Mouse (Mus musculus) intestine, postnatal 0 days (tissue): ENCODE data around the gene Klhl30. TPM values are rescaled to one million over a fixed set of nuclear protein-coding genes. Genes with fewer than 3 reads are reported as not detected.
A peak's percentile ranks its signal among the peaks of the same experiment; 100 is the strongest.

ENCODE experiments used
- ATAC-seq: fragments of 200-750 bp; cut with Nextera tagmentation; 2 replicates; pipeline ENCODE4 v1.8.0; 2017; ENCODE audit warnings: mild to moderate bottlenecking, moderate TSS enrichment, moderate library complexity
- H3K27ac ChIP-seq: fragments of 300-500 bp; sonication (generic); 2 replicates; pipeline ENCODE4 v1.5.1; 2014; ENCODE audit warnings: mild to moderate bottlenecking, low read depth, low read length, moderate library complexity
- H3K27me3 ChIP-seq: fragments of 300-500 bp; sonication (generic); replicated peaks from 2 replicates; pipeline ENCODE4 v1.6.1; 2014; ENCODE audit warnings: low read length, mixed read lengths; ENCODE audit not compliant: control insufficient read depth, insufficient read depth
- H3K36me3 ChIP-seq: fragments of 300-500 bp; sonication (generic); 2 replicates; pipeline ENCODE4 v1.6.1; 2014; ENCODE audit warnings: mild to moderate bottlenecking, moderate library complexity; ENCODE audit not compliant: control insufficient read depth, insufficient read depth
- H3K4me1 ChIP-seq: fragments of 300-500 bp; sonication (generic); replicated peaks from 2 replicates; pipeline ENCODE4 v1.6.1; 2014; ENCODE audit warnings: antibody characterized with exemption, low read length, mixed read lengths; ENCODE audit not compliant: control insufficient read depth, insufficient read depth
- H3K4me2 ChIP-seq: fragments of 300-500 bp; sonication (generic); replicated peaks from 2 replicates; pipeline ENCODE4 v1.6.1; 2014; ENCODE audit warnings: low read depth, mild to moderate bottlenecking, moderate library complexity
- H3K4me3 ChIP-seq: fragments of 300-500 bp; sonication (generic); 2 replicates; pipeline ENCODE4 v1.5.1; 2014; ENCODE audit warnings: low read depth, low read length
- H3K9ac ChIP-seq: fragments of 300-500 bp; sonication (generic); 2 replicates; pipeline ENCODE4 v1.6.1; 2014; ENCODE audit warnings: mild to moderate bottlenecking, low read depth, low read length
- H3K9me3 ChIP-seq: fragments of 300-500 bp; sonication (generic); 2 replicates; pipeline ENCODE4 v1.6.1; 2016; ENCODE audit warnings: mixed run types; ENCODE audit not compliant: control insufficient read depth
- CTCF ChIP-seq: sonication (generic); IDR thresholded peaks from 2 replicates; pipeline ENCODE4 v1.5.1; 2016; ENCODE audit warnings: low read depth, mild to moderate bottlenecking, control low read depth, antibody characterized with exemption, moderate library complexity
- WGBS: fragments of 180-500 bp; shearing (Covaris S2); extraction: QIAGEN DNeasy Blood & Tissue Kit; methylation state at CpG from one replicate; pipeline ENCODE4 v1.1.7; 2014; 5-methylcytosine and 5-hydroxymethylcytosine counted together
- polyA plus RNA-seq: library from polyadenylated mRNA; unstranded; fragments of >200 nt; fragmentation: Nextera tagmentation; extraction: Ambion mirVana; gene quantifications from 2 replicates; pipeline ENCODE4 v1.2.1, GENCODE M21; 2015

The Klhl30 gene
- polyA plus RNA-seq, 1 experiment from 2014 or later, result 1.3 TPM

DNA sequence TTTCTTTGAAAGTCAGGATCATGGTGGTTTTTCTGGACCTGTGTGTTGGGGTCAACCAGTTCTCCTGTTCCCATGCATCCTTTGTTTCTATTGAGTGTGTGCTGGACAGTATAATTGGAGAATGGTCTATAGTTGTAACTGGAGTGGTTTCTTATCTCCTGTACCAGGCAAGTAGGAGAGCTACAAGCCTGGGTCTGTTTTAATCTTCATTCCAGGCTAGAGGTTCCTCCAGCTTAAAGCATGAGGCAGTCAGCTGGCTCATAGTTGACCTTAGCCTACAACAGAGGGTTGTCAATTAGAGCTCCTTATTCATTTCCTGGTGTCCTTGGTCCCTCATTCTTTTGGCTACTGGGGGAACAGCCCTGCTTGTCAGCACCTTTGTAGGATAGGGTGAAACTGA, 17.2 kb upstream of the Klhl30 start:
- TF ChIP-seq CTCF, result no peak
- no peak overlapping the region for H3K4me3 ChIP-seq
- no peak overlapping the region for H3K9ac ChIP-seq
- no peak for ATAC-seq
- H3K4me2 ChIP-seq, result no peak overlapping the region
- H3K9me3 ChIP-seq, result no peaks in the 10 kb centered on the region
- H3K36me3 ChIP-seq, result no peaks in the 10 kb centered on the region
- no peak overlapping the region for H3K27ac ChIP-seq
- H3K27me3 ChIP-seq, result no peaks in the 10 kb centered on the region
- no peaks in the 10 kb centered on the region for H3K4me1 ChIP-seq

DNA sequence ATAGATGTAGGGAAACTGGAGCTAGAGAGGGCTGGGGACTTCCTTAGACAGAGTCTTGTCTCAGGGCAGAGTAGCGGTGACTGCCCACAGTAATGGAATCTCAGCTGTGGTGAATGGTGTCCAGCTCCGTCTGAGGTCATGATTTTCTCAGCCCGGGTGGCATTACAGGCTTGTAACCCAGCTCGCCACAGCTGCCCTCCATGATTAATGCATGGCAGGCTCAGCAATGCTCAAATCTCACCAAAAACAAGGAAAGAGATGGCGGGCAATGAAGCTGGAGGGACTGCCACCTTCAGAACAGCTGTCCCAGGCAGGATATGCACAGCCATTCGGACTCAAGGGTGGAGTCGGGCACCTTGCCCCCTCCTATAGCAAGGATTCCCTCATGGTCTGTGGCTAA, 13.5 kb upstream of the Klhl30 start:
- Histone ChIP-seq H3K27me3 (no peaks in the 10 kb centered on the region), H3K36me3 (no peaks in the 10 kb centered on the region), H3K4me1 (no peaks in the 10 kb centered on the region), H3K4me2 (no peak overlapping the region), H3K27ac (no peak overlapping the region), H3K9ac (no peak overlapping the region), H3K4me3 (no peak overlapping the region), H3K9me3 (no peaks in the 10 kb centered on the region)
- no peak for TF ChIP-seq CTCF
- no peak for ATAC-seq
- WGBS, result 87% methylated on average over 7 of the region's 7 CpGs

DNA sequence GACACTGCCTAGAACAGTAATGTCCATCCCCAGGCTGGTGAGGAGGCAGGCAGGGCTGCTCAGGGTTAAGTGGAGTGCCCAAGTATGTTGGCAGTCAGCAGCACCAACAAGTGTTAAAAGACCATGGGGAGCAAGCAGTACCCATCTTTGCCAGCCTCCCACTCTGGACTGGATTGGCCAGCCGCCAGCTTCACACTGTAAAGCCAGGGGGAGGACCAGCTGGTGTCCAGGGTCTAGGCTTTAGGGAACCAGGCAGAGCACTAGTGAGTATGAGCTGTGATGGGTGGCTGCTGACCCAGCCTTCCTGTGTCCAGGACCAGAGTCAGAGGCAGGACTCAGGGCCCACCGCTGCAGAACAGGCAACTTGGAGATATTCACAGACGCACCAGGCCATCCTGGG, 6.8 kb upstream of the Klhl30 start:
- 65% methylated on average over 3 of the region's 3 CpGs for WGBS
- no peaks in the 10 kb centered on the region for H3K36me3 ChIP-seq
- H3K9ac ChIP-seq, result no peak overlapping the region
- H3K27me3 ChIP-seq, result peaks cover 39% of the 10 kb centered on the region
- H3K27ac ChIP-seq, result no peak overlapping the region
- no peak for TF ChIP-seq CTCF
- H3K4me3 ChIP-seq, result no peak overlapping the region
- ATAC-seq, result no peak
- H3K4me1 ChIP-seq, result no peaks in the 10 kb centered on the region
- no peaks in the 10 kb centered on the region for H3K9me3 ChIP-seq
- H3K4me2 ChIP-seq, result no peak overlapping the region

DNA sequence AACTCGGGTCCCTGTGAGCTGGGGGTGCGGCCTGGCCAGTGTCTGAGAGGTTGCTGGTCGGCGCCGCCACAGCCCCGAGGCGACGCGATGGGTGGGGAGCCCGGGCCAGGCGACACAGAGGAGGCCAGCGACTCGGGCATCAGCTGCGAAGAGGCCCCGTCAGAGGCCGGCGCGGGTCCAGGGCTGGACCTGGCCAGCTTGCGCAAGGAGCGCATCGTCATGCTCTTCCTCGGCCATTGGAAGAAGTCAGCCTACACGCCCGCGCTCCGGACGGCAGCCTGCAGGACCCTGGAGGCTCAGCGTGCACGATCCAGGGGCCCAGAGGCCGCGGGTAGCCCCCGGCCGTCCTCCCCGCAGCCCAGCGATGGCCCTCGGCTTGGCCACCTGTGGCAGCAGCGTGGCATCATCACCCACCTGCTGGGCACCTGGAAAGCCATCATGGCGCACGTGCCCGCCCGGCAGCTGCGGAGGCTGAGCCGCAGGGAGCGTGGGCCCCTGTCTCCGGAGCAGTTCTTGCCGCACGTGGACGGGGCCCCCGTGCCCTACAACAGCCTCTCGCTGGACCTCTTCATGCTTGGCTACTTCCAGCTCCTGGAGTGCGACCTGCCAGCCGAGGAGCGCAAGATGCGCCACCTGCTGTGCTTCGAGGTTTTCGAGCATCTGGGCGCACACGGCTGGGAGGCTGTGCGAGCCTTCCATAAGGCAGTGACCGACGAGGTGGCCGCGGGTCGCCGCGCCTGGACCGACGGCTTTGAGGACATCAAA, 5.7 kb upstream of the Klhl30 start:
- TF ChIP-seq CTCF, result peak; percentile 57
- Histone ChIP-seq H3K4me1 (no peaks in the 10 kb centered on the region), H3K36me3 (no peaks in the 10 kb centered on the region), H3K27me3 (peaks cover 39% of the 10 kb centered on the region), H3K4me2 (peak overlapping the region; percentile 49), H3K4me3 (peak overlapping the region; percentile 21; the same call in 1 of the 2 replicates), H3K27ac (no peak overlapping the region), H3K9me3 (no peaks in the 10 kb centered on the region), H3K9ac (no peak overlapping the region)
- no peak for ATAC-seq
- WGBS, result 3% methylated on average over 67 of the region's 68 CpGs

DNA sequence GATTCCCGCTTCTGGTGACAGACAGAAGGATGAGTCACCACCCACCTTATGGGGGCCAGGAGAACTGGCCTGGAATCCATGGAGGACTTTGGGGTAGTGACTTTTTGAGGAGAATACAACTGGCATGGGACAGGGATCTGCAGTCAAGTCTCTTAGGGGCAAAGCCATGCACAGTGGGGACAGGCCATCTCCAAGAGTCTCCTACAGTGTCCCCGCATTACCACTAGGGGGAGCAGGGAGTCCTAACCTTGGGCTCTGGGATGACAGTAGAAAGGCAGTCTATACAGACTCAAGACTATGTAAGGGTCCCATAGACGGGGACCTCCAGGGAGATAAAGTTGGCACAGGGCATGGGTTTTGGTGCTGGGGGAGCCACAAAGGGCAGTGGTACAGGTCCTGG, 3.9 kb upstream of the Klhl30 start:
- Histone ChIP-seq H3K4me1 (no peaks in the 10 kb centered on the region), H3K36me3 (no peaks in the 10 kb centered on the region), H3K4me3 (no peak overlapping the region), H3K27ac (no peak overlapping the region), H3K9me3 (no peaks in the 10 kb centered on the region), H3K9ac (no peak overlapping the region), H3K4me2 (no peak overlapping the region), H3K27me3 (peaks cover 39% of the 10 kb centered on the region)
- ATAC-seq, result peak; percentile 42; the same call in 1 of the 2 replicates
- peak; percentile 93 for TF ChIP-seq CTCF
- 36% methylated on average over 3 of the region's 3 CpGs for WGBS

DNA sequence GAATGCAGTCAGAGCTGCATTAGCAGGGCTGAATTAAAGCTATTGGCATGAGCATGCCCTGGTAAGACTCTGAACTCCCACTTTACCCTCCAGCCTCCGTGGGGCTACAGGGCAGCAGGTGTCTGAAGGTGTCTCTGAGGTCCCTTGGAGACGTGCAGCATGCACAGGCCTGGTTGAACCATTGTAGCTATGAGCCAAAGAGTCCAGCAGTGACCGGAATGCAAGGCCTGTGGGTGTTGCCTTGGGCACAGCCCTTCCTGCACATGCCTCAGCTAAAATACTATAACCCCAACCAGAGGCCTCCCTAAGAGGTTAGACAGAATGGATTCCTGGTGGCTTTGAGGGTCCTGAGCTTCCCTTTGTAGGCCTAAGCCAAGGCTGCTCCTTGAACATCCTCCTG, 433 bp downstream of the Klhl30 start:
- WGBS, result 71% methylated on average over 3 of the region's 3 CpGs
- ATAC-seq, result no peak
- Histone ChIP-seq H3K27me3 (0 out of 2 replicates have a peak, but pooled peaks cover 9% of the 10 kb centered on the region), H3K27ac (no peak overlapping the region), H3K9ac (no peak overlapping the region), H3K4me2 (no peak overlapping the region), H3K4me1 (no peaks in the 10 kb centered on the region), H3K9me3 (no peaks in the 10 kb centered on the region), H3K4me3 (no peak overlapping the region), H3K36me3 (no peaks in the 10 kb centered on the region)
- TF ChIP-seq CTCF, result no peak
